Comparison of ENCODE assay signal across 17 mouse cellular contexts in the genomic region with DNA sequence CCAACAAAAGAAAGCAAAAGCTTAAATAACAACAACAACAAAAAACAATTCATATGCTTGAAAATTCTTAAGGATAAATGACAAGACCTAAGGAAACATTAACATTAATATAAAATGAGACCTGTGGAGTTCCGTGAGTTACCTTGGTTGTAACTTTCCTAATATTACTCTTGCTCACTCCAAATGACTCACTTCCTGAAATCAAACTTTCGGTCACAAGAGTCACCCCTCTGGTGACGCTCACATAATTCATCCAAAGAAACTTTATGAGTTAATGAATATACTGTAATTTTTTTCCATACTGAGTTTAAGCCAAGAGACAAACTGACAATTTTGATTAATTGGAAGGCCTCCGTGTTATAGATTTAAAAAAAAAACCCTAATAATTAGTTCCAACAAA.
DNase-seq lines count a peak whose midpoint lies in the region; TF ChIP-seq lines count a peak whose summit lies in the region.
"Had no signal": no experiment of that assay in that cellular context is flagged by ENCODE, and none has a peak within 500 bp of the region (broad histone marks: within the 10 kb centered on the region; RNA-seq: fewer than 3 reads in every experiment).

No protein-coding gene starts in this region.

- H3K9ac ChIP-seq in CH12.LX (ENCODE audit: insufficient read depth, low read depth): no peak overlapping the region

- dilution Hi-C loops in CH12.LX (cut with MboI; ENCODE audit: extremely low pct_ligation_motif_present, extremely low pct_unique_long_range_greater_than_20kb, low sequenced_read_pairs): no loop called here

- 0 out of 2 replicates have a peak, but pooled peaks have one; percentile 22 for TF ChIP-seq EP300 in CH12.LX (IDR thresholded peaks at IDR 0.05; ENCODE audit: low read length)

- no peak for TF ChIP-seq CTCF in CH12.LX (conservative IDR thresholded peaks at IDR 0.05 in 1 of 2, IDR thresholded peaks at IDR 0.05 in 1 of 2; ENCODE audit: low read depth in 2 of 2, low read length in 2 of 2)
- TF ChIP-seq CTCF in thymus, adult 2 months (IDR thresholded peaks at IDR 0.05; ENCODE audit: borderline replicate concordance, control insufficient read depth, extremely low read depth, insufficient read depth, low read length, poor library complexity): no peak

- no peaks in the 10 kb centered on the region for H3K27me3 ChIP-seq in CH12.LX (replicated peaks)
- H3K27me3 ChIP-seq in midbrain, embryonic 10.5 days (ENCODE audit: low read depth, poor library complexity, severe bottlenecking): no peaks in the 10 kb centered on the region
- no peaks in the 10 kb centered on the region for H3K27me3 ChIP-seq in thymus, adult 2 months (ENCODE audit: control insufficient read depth, insufficient read depth, low read length)

- in situ Hi-C loops in CH12.LX (cut with MboI; ENCODE audit: low pct_ligation_motif_present, low pct_unique_long_range_greater_than_20kb, low sequenced_read_pairs): no loop called here

- H3K27ac ChIP-seq in CH12.LX (ENCODE audit: insufficient read depth, low read depth): no peak overlapping the region
- H3K27ac ChIP-seq in midbrain, embryonic 10.5 days (replicated peaks): no peak overlapping the region
- H3K27ac ChIP-seq in thymus, adult 2 months (ENCODE audit: control insufficient read depth, insufficient read depth, low read length): no peak overlapping the region

- H3K36me3 ChIP-seq in CH12.LX (replicated peaks in 1 of 2; ENCODE audit: control insufficient read depth in 1 of 2, insufficient read depth in 1 of 2, low read length in 1 of 2): no peaks in the 10 kb centered on the region
- no peaks in the 10 kb centered on the region for H3K36me3 ChIP-seq in midbrain, embryonic 10.5 days
- H3K36me3 ChIP-seq in thymus, adult 2 months (ENCODE audit: control insufficient read depth, insufficient read depth, low read length): no peaks in the 10 kb centered on the region
- H3K36me3 ChIP-seq: G1E had no signal

- H3K4me1 ChIP-seq in CH12.LX (ENCODE audit: control insufficient read depth in 1 of 2, insufficient read depth in 2 of 2): no peaks in the 10 kb centered on the region
- H3K4me1 ChIP-seq in midbrain, embryonic 10.5 days: no peaks in the 10 kb centered on the region
- H3K4me1 ChIP-seq in thymus, adult 2 months (replicated peaks; ENCODE audit: control insufficient read depth, insufficient read depth, low read length): no peaks in the 10 kb centered on the region

- no peak overlapping the region for H3K4me3 ChIP-seq in CH12.LX (replicated peaks in 1 of 3; ENCODE audit: low read depth in 2 of 3, low read length in 2 of 3, poor library complexity in 1 of 3)
- H3K4me3 ChIP-seq in midbrain, embryonic 10.5 days: no peak overlapping the region
- H3K4me3 ChIP-seq in thymus, adult 2 months (ENCODE audit: control insufficient read depth, insufficient read depth, low read length): no peak overlapping the region

- no peaks in the 10 kb centered on the region for H3K9me3 ChIP-seq in CH12.LX (replicated peaks; ENCODE audit: low read length)
- no peaks in the 10 kb centered on the region for H3K9me3 ChIP-seq in midbrain, embryonic 10.5 days (replicated peaks)
- H3K9me3 ChIP-seq: G1E had no signal

- no peaks in the 10 kb centered on the region for H3K79me2 ChIP-seq in CH12.LX (replicated peaks; ENCODE audit: control insufficient read depth, extremely low read depth, insufficient read depth, poor library complexity, severe bottlenecking)

- WGBS in midbrain, embryonic 10.5 days: 93% methylated on average over 4 of the region's 4 CpGs
- WGBS in thymus, adult 2 months: 90% methylated on average over 4 of the region's 4 CpGs

- no peak overlapping the region for H3K4me2 ChIP-seq in CH12.LX (ENCODE audit: insufficient read depth, low read depth, poor library complexity, severe bottlenecking)

- no peak for TF ChIP-seq POLR2A in CH12.LX (IDR thresholded peaks at IDR 0.05; ENCODE audit: low read depth, low read length)
- no peak for TF ChIP-seq POLR2A in thymus, adult 2 months (IDR thresholded peaks at IDR 0.05; ENCODE audit: control insufficient read depth, extremely low read depth, insufficient read depth, low read length, poor library complexity)

- TF ChIP-seq RAD21 in CH12.LX (IDR thresholded peaks at IDR 0.05; ENCODE audit: low read depth, low read length): no peak

- DNase-seq in 416B (ENCODE audit: low read depth) (peak; percentile 57), CH12.LX (ENCODE audit: extremely low read depth) (peak; percentile 2)
- no peak for DNase-seq in midbrain, embryonic 10.5 days (ENCODE audit: low spot score)
- DNase-seq in thymus, adult 2 months: no peak
- DNase-seq: adrenal gland, adult 2 months; adrenal gland, adult 8-10 months; adrenal gland, postnatal 10 days; adrenal gland, postnatal 14 days; adrenal gland, postnatal 25 days; adrenal gland, postnatal 36 days; B cell, adult 2 months; cerebellum, adult 11 months; cerebellum, adult 11-12 months; cerebellum, adult 18-20 months; cerebellum, adult 2 months; cerebellum, adult 8-10 months had no signal

TF ChIP-seq in CH12.LX, 34 proteins besides CTCF, POLR2A, EP300 and RAD21:
- TF ChIP-seq BHLHE40 (IDR thresholded peaks at IDR 0.05; ENCODE audit: low read depth, low read length) (peak; percentile 68), IRF4 (IDR thresholded peaks at IDR 0.05; ENCODE audit: low read depth, low read length) (peak; percentile 41), USF2 (conservative IDR thresholded peaks at IDR 0.05; ENCODE audit: low read depth, low read length) (no peak), SIN3A (IDR thresholded peaks at IDR 0.05; ENCODE audit: low read length) (no peak)

Comparison
In these comparisons a context has a peak if more than half of its experiments do, and no peak if none do; other contexts are left out.
1. DNase-seq: peak in 416B (single experiment) and CH12.LX (single experiment); none in midbrain, embryonic 10.5 days (single experiment) and thymus, adult 2 months (single experiment).